10 mouse cellular contexts compared by ENCODE assay signal in genomic region chr6:144962013-144962354, GRCm38 (mm10).
DNase-seq lines count a peak whose midpoint lies in the region; ATAC-seq and TF ChIP-seq lines count a peak whose summit lies in the region.
"Had no signal": no experiment of that assay in that cellular context is flagged by ENCODE, and none has a peak within 500 bp of the region (broad histone marks: within the 10 kb centered on the region; RNA-seq: fewer than 3 reads in every experiment).

No protein-coding gene starts in this region.

- DNase-seq in kidney, postnatal 25 days: no peak
- DNase-seq in spleen, adult 2 months (ENCODE audit: low read depth in 1 of 2, low spot score in 2 of 2): peak in 1 of 2 experiments; percentile 7
- no peak for DNase-seq in spleen, postnatal 4 days (ENCODE audit: low spot score in 2 of 2)
- no peak for DNase-seq in urinary bladder, postnatal 25 days (ENCODE audit: low spot score)
- DNase-seq in urinary bladder, postnatal 14 days (ENCODE audit: low spot score): no peak
- DNase-seq: cerebellum, adult 11 months; liver, postnatal 0 days had no signal

- TF ChIP-seq POLR2A in spleen, adult 2 months (IDR thresholded peaks at IDR 0.05; ENCODE audit: low read depth, low read length): no peak

- H3K4me1 ChIP-seq in kidney, embryonic 15.5 days: 0 out of 2 replicates have a peak, but pooled peaks cover 3% of the 10 kb centered on the region
- no peaks in the 10 kb centered on the region for H3K4me1 ChIP-seq in spleen, adult 2 months (ENCODE audit: control insufficient read depth, insufficient read depth, insufficient read length)
- H3K4me1 ChIP-seq in limb, embryonic 13.5 days: no peaks in the 10 kb centered on the region

- peak overlapping the region; percentile 43; the same call in 1 of the 2 replicates for H3K4me2 ChIP-seq in kidney, embryonic 15.5 days
- H3K4me2 ChIP-seq in limb, embryonic 13.5 days (replicated peaks): peak overlapping the region; percentile 46

- H3K27me3 ChIP-seq in kidney, embryonic 15.5 days: peaks cover 5% of the 10 kb centered on the region; the same call in 1 of the 2 replicates
- H3K27me3 ChIP-seq in spleen, adult 2 months (ENCODE audit: control insufficient read depth, insufficient read depth, low read length): no peaks in the 10 kb centered on the region
- H3K27me3 ChIP-seq in limb, embryonic 13.5 days: no peaks in the 10 kb centered on the region

- H3K27ac ChIP-seq in kidney, embryonic 15.5 days: no peak overlapping the region
- no peak overlapping the region for H3K27ac ChIP-seq in spleen, adult 2 months (ENCODE audit: insufficient read depth, low read length)
- no peak overlapping the region; the same call in 1 of the 2 replicates for H3K27ac ChIP-seq in limb, embryonic 13.5 days

- TF ChIP-seq CTCF in spleen, adult 2 months (IDR thresholded peaks at IDR 0.05; ENCODE audit: extremely low read depth, insufficient read depth, insufficient read length, insufficient replicate concordance): peak; percentile 29; the same call in 1 of the 2 replicates

- ATAC-seq in kidney, embryonic 15.5 days (replicated peaks; ENCODE audit: low FRiP score): no peak
- no peak for ATAC-seq in limb, embryonic 13.5 days (ENCODE audit: low FRiP score, low read depth)
- ATAC-seq: inflammation-experienced regulatory T-cells, adult 6 months; liver, postnatal 0 days had no signal

- H3K36me3 ChIP-seq in kidney, embryonic 15.5 days: no peaks in the 10 kb centered on the region
- H3K36me3 ChIP-seq in spleen, adult 2 months (ENCODE audit: control insufficient read depth, insufficient read depth, low read length): no peaks in the 10 kb centered on the region
- H3K36me3 ChIP-seq in limb, embryonic 13.5 days: no peaks in the 10 kb centered on the region

- H3K4me3 ChIP-seq in kidney, embryonic 15.5 days (replicated peaks): no peak overlapping the region
- no peak overlapping the region for H3K4me3 ChIP-seq in spleen, adult 2 months (ENCODE audit: extremely low read depth, insufficient read depth, insufficient read length)
- no peak overlapping the region for H3K4me3 ChIP-seq in limb, embryonic 13.5 days

- WGBS in kidney, embryonic 15.5 days: 57% methylated on average over 4 of the region's 4 CpGs
- WGBS in spleen, adult 2 months: 30% methylated on average over 4 of the region's 4 CpGs
- WGBS in limb, embryonic 13.5 days: 54% methylated on average over 4 of the region's 4 CpGs

- no peak overlapping the region for H3K9ac ChIP-seq in kidney, embryonic 15.5 days
- no peak overlapping the region for H3K9ac ChIP-seq in limb, embryonic 13.5 days
- H3K9ac ChIP-seq: liver, postnatal 0 days had no signal

- H3K9me3 ChIP-seq in kidney, embryonic 15.5 days (replicated peaks): no peaks in the 10 kb centered on the region
- no peaks in the 10 kb centered on the region for H3K9me3 ChIP-seq in limb, embryonic 13.5 days
